11 mouse cellular contexts compared by ENCODE assay signal in the genomic region with DNA sequence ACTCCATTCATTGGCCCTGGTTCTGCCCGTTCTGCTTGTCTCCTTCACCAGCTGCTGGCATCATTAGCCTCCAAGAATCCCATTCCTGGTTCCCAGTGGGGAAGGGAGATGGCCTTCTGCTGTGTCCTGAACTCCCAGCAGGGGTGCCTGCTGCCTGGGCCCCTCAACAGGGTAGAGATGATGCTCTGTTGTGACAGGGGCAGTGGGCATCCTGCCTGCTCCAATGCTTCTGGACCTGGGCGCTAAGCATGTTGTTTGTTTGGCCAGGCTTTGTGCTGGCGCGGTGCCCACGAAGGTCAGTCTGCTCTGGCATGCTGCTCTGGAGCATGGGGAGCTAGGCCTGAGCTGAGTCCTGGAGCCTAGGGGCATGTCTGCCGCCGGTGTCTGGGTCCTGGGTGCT. TPM values are rescaled to one million over a fixed set of nuclear protein-coding genes. Genes with fewer than 3 reads are reported as not detected.
DNase-seq lines count a peak whose midpoint lies in the region; ATAC-seq and TF ChIP-seq lines count a peak whose summit lies in the region.
"Had no signal": no experiment of that assay in that cellular context is flagged by ENCODE, and none has a peak within 500 bp of the region (broad histone marks: within the 10 kb centered on the region; RNA-seq: fewer than 3 reads in every experiment).

No protein-coding gene starts in this region.

- TF ChIP-seq CTCF in lung, adult 2 months (IDR thresholded peaks at IDR 0.05; ENCODE audit: insufficient read depth, low read length) = no peak
- peak; percentile 1; the same call in 1 of the 2 replicates for TF ChIP-seq CTCF in stomach, postnatal 0 days (IDR thresholded peaks at IDR 0.05; ENCODE audit: low read depth)

- H3K27me3 ChIP-seq in lung, embryonic 16.5 days (ENCODE audit: control insufficient read depth, insufficient read depth, low read depth, low read length) = no peaks in the 10 kb centered on the region
- no peaks in the 10 kb centered on the region for H3K27me3 ChIP-seq in limb, embryonic 10.5 days (ENCODE audit: low read depth, poor library complexity, severe bottlenecking)
- no peaks in the 10 kb centered on the region for H3K27me3 ChIP-seq in stomach, postnatal 0 days (ENCODE audit: control insufficient read depth, insufficient read depth, low read length)

- no peak overlapping the region for H3K4me2 ChIP-seq in lung, embryonic 16.5 days (ENCODE audit: low read depth, low read length)
- no peak overlapping the region for H3K4me2 ChIP-seq in stomach, postnatal 0 days (replicated peaks; ENCODE audit: low read depth)

- peaks cover 89% of the 10 kb centered on the region for H3K4me1 ChIP-seq in lung, embryonic 16.5 days (replicated peaks; ENCODE audit: control insufficient read depth, insufficient read depth, low read length)
- H3K4me1 ChIP-seq in lung, adult 2 months (ENCODE audit: control insufficient read depth, insufficient read depth, low read length) = peaks cover 14% of the 10 kb centered on the region
- H3K4me1 ChIP-seq in limb, embryonic 10.5 days = peaks cover 93% of the 10 kb centered on the region
- peaks cover 43% of the 10 kb centered on the region for H3K4me1 ChIP-seq in stomach, postnatal 0 days (replicated peaks; ENCODE audit: control insufficient read depth, insufficient read depth)

- H3K36me3 ChIP-seq in lung, embryonic 16.5 days (ENCODE audit: control insufficient read depth, insufficient read depth, low read length) = no peaks in the 10 kb centered on the region
- no peaks in the 10 kb centered on the region; the same call in 1 of the 2 replicates for H3K36me3 ChIP-seq in limb, embryonic 10.5 days
- H3K36me3 ChIP-seq in stomach, postnatal 0 days (ENCODE audit: control insufficient read depth, insufficient read depth, low read length) = no peaks in the 10 kb centered on the region
- H3K36me3 ChIP-seq: G1E had no signal

- no peak for TF ChIP-seq POLR2A in lung, adult 2 months (IDR thresholded peaks at IDR 0.05; ENCODE audit: borderline replicate concordance, extremely low read depth, low read depth, low read length)

- intact Hi-C loops in heart, postnatal 36 days (cut with DNase I) = loop anchor here (2.0 to 10.0 kb wide), 2 partner anchors 14 to 1340 kb away; a partner anchor contains a TSS

- H3K9ac ChIP-seq in lung, embryonic 16.5 days (ENCODE audit: low read length) = peak overlapping the region; percentile 34; the same call in 1 of the 2 replicates
- H3K9ac ChIP-seq in stomach, postnatal 0 days (ENCODE audit: low read length) = 0 out of 2 replicates have a peak overlapping the region, but pooled peaks have one; percentile 23

- no peak for TF ChIP-seq EP300 in stomach, postnatal 0 days (optimal IDR thresholded peaks at IDR 0.05)

- WGBS in lung, embryonic 16.5 days = 37% methylated on average over 7 of the region's 7 CpGs
- WGBS in lung, adult 2 months = 37% methylated on average over 7 of the region's 7 CpGs
- WGBS in limb, embryonic 10.5 days = 84% methylated on average over 7 of the region's 7 CpGs
- WGBS in stomach, postnatal 0 days = 42% methylated on average over 7 of the region's 7 CpGs

- H3K4me3 ChIP-seq in lung, embryonic 16.5 days (ENCODE audit: low read length) = no peak overlapping the region
- no peak overlapping the region for H3K4me3 ChIP-seq in lung, adult 2 months (replicated peaks; ENCODE audit: extremely low read depth, low read depth, low read length)
- no peak overlapping the region for H3K4me3 ChIP-seq in limb, embryonic 10.5 days
- H3K4me3 ChIP-seq in stomach, postnatal 0 days (ENCODE audit: low read depth, low read length) = no peak overlapping the region
- H3K4me3 ChIP-seq: erythroblast, embryonic 14.5 days had no signal

- H3K27ac ChIP-seq in lung, embryonic 16.5 days (ENCODE audit: low read length) = peak overlapping the region; percentile 84
- H3K27ac ChIP-seq in limb, embryonic 10.5 days = peak overlapping the region; percentile 63; the same call in 1 of the 2 replicates
- peak overlapping the region; percentile 97 for H3K27ac ChIP-seq in stomach, postnatal 0 days (replicated peaks)

- no peak for ATAC-seq in lung, embryonic 16.5 days (ENCODE audit: low read depth)
- no peak for ATAC-seq in stomach, postnatal 0 days (ENCODE audit: low FRiP score, low TSS enrichment)

- H3K9me3 ChIP-seq in lung, embryonic 16.5 days (ENCODE audit: control insufficient read depth, low read length) = no peaks in the 10 kb centered on the region
- no peaks in the 10 kb centered on the region for H3K9me3 ChIP-seq in limb, embryonic 10.5 days (replicated peaks)
- H3K9me3 ChIP-seq in stomach, postnatal 0 days (ENCODE audit: control insufficient read depth, low read length) = no peaks in the 10 kb centered on the region
- H3K9me3 ChIP-seq: G1E had no signal

- no peak for DNase-seq in lung, adult 2 months
- DNase-seq in cerebellum, adult 9-10 months = peak; percentile 91
- peak; percentile 73 to 78 for DNase-seq in heart, postnatal 36 days
- DNase-seq in limb, embryonic 10.5 days (ENCODE audit: low spot score) = no peak
- peak; percentile 55 for DNase-seq in stomach, postnatal 0 days (ENCODE audit: low spot score)
- no peak for DNase-seq in left cerebral cortex, adult 18-20 months (ENCODE audit: low spot score in 2 of 2)
- no peak for DNase-seq in right cerebral cortex, postnatal 36 days (ENCODE audit: low spot score in 2 of 2)

RNA-seq across cellular contexts. Expression of a gene that starts 16.0 kb away (rescaled TPM):
- 34.7 and 35.2 TPM in 2 replicates for polyA plus RNA-seq in lung, embryonic 16.5 days (2015; fragmentation: Nextera tagmentation; extraction: Ambion mirVana)
- 67.8 and 76.2 TPM in 2 replicates for polyA plus RNA-seq in lung, adult 2 months (2012; rRNA removed)
- 100 to 1,000 TPM; 240 to 255 TPM for total RNA-seq in heart, postnatal 36 days (2021)
- 20.8 and 23.3 TPM in 2 replicates for polyA plus RNA-seq in limb, embryonic 10.5 days (2016; fragmentation: Nextera tagmentation; extraction: Ambion mirVana)
- polyA plus RNA-seq in stomach, postnatal 0 days (2015; fragmentation: Nextera tagmentation; extraction: Ambion mirVana) = 16.0 and 18.8 TPM in 2 replicates
- total RNA-seq in left cerebral cortex, adult 18-20 months (2021) = 1 to 10 TPM; 4.3 to 5.0 TPM
- polyA plus RNA-seq: G1E had no signal

RNA-seq across cellular contexts. Expression of a gene that starts 31.5 kb away (rescaled TPM):
- polyA plus RNA-seq in lung, embryonic 16.5 days (2015; fragmentation: Nextera tagmentation; extraction: Ambion mirVana) = not detected in 2 replicates
- polyA plus RNA-seq in lung, adult 2 months (2012; rRNA removed) = 0.15 TPM in 1 of 2 replicates, not detected in the other
- total RNA-seq in heart, postnatal 36 days (2021) = not detected
- not detected in 2 replicates for polyA plus RNA-seq in limb, embryonic 10.5 days (2016; fragmentation: Nextera tagmentation; extraction: Ambion mirVana)
- not detected in 2 replicates for polyA plus RNA-seq in stomach, postnatal 0 days (2015; fragmentation: Nextera tagmentation; extraction: Ambion mirVana)
- not detected for total RNA-seq in left cerebral cortex, adult 18-20 months (2021)
- polyA plus RNA-seq: erythroblast, embryonic 14.5 days; G1E; neural tube, embryonic 11.5 days had no signal

RNA-seq across cellular contexts. Expression of a gene that starts 54.2 kb away (rescaled TPM):
- polyA plus RNA-seq in lung, embryonic 16.5 days (2015; fragmentation: Nextera tagmentation; extraction: Ambion mirVana) = not detected in 2 replicates
- polyA plus RNA-seq in lung, adult 2 months (2012; rRNA removed) = 0.57 and 12.5 TPM in 2 replicates
- not detected for total RNA-seq in heart, postnatal 36 days (2021)
- polyA plus RNA-seq in limb, embryonic 10.5 days (2016; fragmentation: Nextera tagmentation; extraction: Ambion mirVana) = not detected in 2 replicates
- polyA plus RNA-seq in stomach, postnatal 0 days (2015; fragmentation: Nextera tagmentation; extraction: Ambion mirVana) = 4.1 and 4.8 TPM in 2 replicates
- not detected for total RNA-seq in left cerebral cortex, adult 18-20 months (2021)
- total RNA-seq: G1E had no signal
- polyA plus RNA-seq: erythroblast, embryonic 14.5 days; G1E; neural tube, embryonic 11.5 days had no signal

Comparison
In these comparisons a context has a peak if more than half of its experiments do, and no peak if none do; other contexts are left out.
1. DNase-seq: peak in cerebellum, adult 9-10 months (single experiment), heart, postnatal 36 days (2 of 2) and stomach, postnatal 0 days (single experiment); none in lung, adult 2 months (single experiment), limb, embryonic 10.5 days (single experiment), left cerebral cortex, adult 18-20 months (0 of 2) and right cerebral cortex, postnatal 36 days (0 of 2).
2. Peak in every context shown above with its lines, with median percentiles within 50 percentile points of each other: H3K27ac ChIP-seq.